Mouse (Mus musculus) liver, embryonic 16.5 days (tissue): ENCODE results near the gene Avp. TPM values are rescaled to one million over a fixed set of nuclear protein-coding genes. Genes with fewer than 3 reads are reported as not detected.
"Not testable (repeated sequence)": the region's sequence is repeated elsewhere in the genome, so short reads cannot be mapped to it uniquely, and the experiment has no call there.

Source experiments
- ATAC-seq: fragments of 200-750 bp; cut with Nextera tagmentation; 2 replicates; pipeline ENCODE4 v1.8.0; 2017; ENCODE audit warnings: low read depth, mild to moderate bottlenecking, moderate number of reproducible peaks, moderate library complexity
- H3K27ac ChIP-seq: fragments of 300-500 bp; sonication (generic); 2 replicates; pipeline ENCODE4 v1.5.1; 2014; ENCODE audit warnings: mild to moderate bottlenecking, low read length
- H3K27me3 ChIP-seq: fragments of 300-500 bp; sonication (generic); 2 replicates; pipeline ENCODE4 v1.6.1; 2014; ENCODE audit warnings: low read depth, low read length, mixed read lengths; ENCODE audit not compliant: control insufficient read depth, insufficient read depth
- H3K36me3 ChIP-seq: fragments of 300-500 bp; sonication (generic); 2 replicates; pipeline ENCODE4 v1.6.1; 2014; ENCODE audit warnings: mild to moderate bottlenecking; ENCODE audit not compliant: control insufficient read depth, insufficient read depth
- H3K4me1 ChIP-seq: fragments of 300-500 bp; sonication (generic); 2 replicates; pipeline ENCODE4 v1.6.1; 2014; ENCODE audit warnings: low read depth, low read length, mixed read lengths; ENCODE audit not compliant: control insufficient read depth
- H3K4me2 ChIP-seq: fragments of 300-500 bp; sonication (generic); 2 replicates; pipeline ENCODE4 v1.6.1; 2014; ENCODE audit warnings: low read depth, low read length, mixed read lengths
- H3K4me3 ChIP-seq: fragments of 300-500 bp; sonication (generic); 2 replicates; pipeline ENCODE4 v1.5.1; 2014; ENCODE audit warnings: low read depth, mild to moderate bottlenecking, low read length
- H3K9ac ChIP-seq: fragments of 300-500 bp; sonication (generic); 2 replicates; pipeline ENCODE4 v1.6.1; 2014; ENCODE audit warnings: low read depth, low read length
- H3K9me3 ChIP-seq: fragments of 300-500 bp; sonication (generic); replicated peaks from 2 replicates; pipeline ENCODE4 v1.6.1; 2016; ENCODE audit warnings: low read length; ENCODE audit not compliant: control insufficient read depth
- WGBS: fragments of 180-500 bp; shearing (Covaris S2); extraction: QIAGEN DNeasy Blood & Tissue Kit; methylation state at CpG from one replicate; pipeline ENCODE4 v1.1.7; 2014; ENCODE audit not compliant: insufficient replicate concordance; 5-methylcytosine and 5-hydroxymethylcytosine counted together
- polyA plus RNA-seq: library from polyadenylated mRNA; unstranded; fragments of >200 nt; fragmentation: Nextera tagmentation; extraction: Ambion mirVana; gene quantifications from 2 replicates; pipeline ENCODE4 v1.2.1, GENCODE M21; 2015

The Avp gene
- polyA plus RNA-seq, 1 experiment from 2014 or later: not detected

- 6% methylated on average over 11 of the region's 11 CpGs for WGBS
- Histone ChIP-seq H3K9me3 (no peaks in the 10 kb centered on the region), H3K27ac (no peak overlapping the region), H3K4me1 (peaks cover 6% of the 10 kb centered on the region), H3K4me2 (no peak overlapping the region), H3K9ac (no peak overlapping the region), H3K4me3 (no peak overlapping the region), H3K27me3 (peaks cover 78% of the 10 kb centered on the region), H3K36me3 (no peaks in the 10 kb centered on the region)
- ATAC-seq: no peak
Observed at GRCm38 (mm10) chr2:130578148-130578547, 4.2 kb downstream of the Avp start.

GRCm38 (mm10) chr2:130577632-130578031 is 4.7 kb downstream of the Avp start:
- H3K36me3 ChIP-seq: no peaks in the 10 kb centered on the region
- ATAC-seq: peak; percentile 79
- H3K9me3 ChIP-seq: no peaks in the 10 kb centered on the region
- no peak overlapping the region for H3K4me3 ChIP-seq
- 3% methylated on average over 12 of the region's 12 CpGs for whole genome bisulfite sequencing
- no peak overlapping the region for H3K27ac ChIP-seq
- H3K4me2 ChIP-seq: peak overlapping the region; percentile 42; the same call in 1 of the 2 replicates
- H3K4me1 ChIP-seq: peaks cover 6% of the 10 kb centered on the region
- H3K27me3 ChIP-seq: peaks cover 78% of the 10 kb centered on the region
- H3K9ac ChIP-seq: no peak overlapping the region

- Histone ChIP-seq H3K27me3 (peaks cover 73% of the 10 kb centered on the region), H3K4me3 (no peak overlapping the region)
- ATAC-seq: no peak
Observed at GRCm38 (mm10) chr2:130577021-130577420, 5.3 kb downstream of the Avp start.

GRCm38 (mm10) chr2:130576564-130576963 is 5.8 kb downstream of the Avp start:
- not testable (repeated sequence) for H3K9me3 ChIP-seq, H3K27ac ChIP-seq, H3K9ac ChIP-seq, ATAC-seq, H3K36me3 ChIP-seq, H3K4me1 ChIP-seq
- Histone ChIP-seq H3K4me2 (peak overlapping the region; percentile 42), H3K27me3 (peaks cover 69% of the 10 kb centered on the region), H3K4me3 (peak overlapping the region; percentile 23; the same call in 1 of the 2 replicates)
- 6% methylated on average over 27 of the region's 32 CpGs for WGBS

More at GRCm38 (mm10) chr2:130577021-130577420, 5.3 kb downstream of the Avp start:
- Histone ChIP-seq H3K36me3 (no peaks in the 10 kb centered on the region), H3K9ac (no peak overlapping the region), H3K27ac (no peak overlapping the region), H3K4me1 (peaks cover 6% of the 10 kb centered on the region), H3K9me3 (no peaks in the 10 kb centered on the region), H3K4me2 (peak overlapping the region; percentile 42; the same call in 1 of the 2 replicates)
- 5% methylated on average over 9 of the region's 9 CpGs for WGBS

GRCm38 (mm10) chr2:130575873-130576272 is 6.5 kb downstream of the Avp start, which contains the start of gene Oxt:
TSS of gene Oxt (plus strand) at chr2:130576173.
- Histone ChIP-seq H3K4me2 (peak within 1 kb of the TSS; percentile 42), H3K4me3 (peak within 1 kb of the TSS; percentile 23; the same call in 1 of the 2 replicates), H3K9me3 (no peaks in the 10 kb centered on the region), H3K36me3 (no peaks in the 10 kb centered on the region), H3K9ac (no peak within 1 kb of the TSS), H3K4me1 (peaks cover 6% of the 10 kb centered on the region), H3K27me3 (peaks cover 62% of the 10 kb centered on the region), H3K27ac (no peak within 1 kb of the TSS)
- ATAC-seq: no peak
- 53% methylated on average over 9 of the region's 9 CpGs for WGBS

- no peak overlapping the region for H3K4me2 ChIP-seq
- no peaks in the 10 kb centered on the region for H3K36me3 ChIP-seq
- 59% methylated on average over 5 of the region's 5 CpGs for WGBS
- H3K27ac ChIP-seq: no peak overlapping the region
- H3K4me1 ChIP-seq: peaks cover 6% of the 10 kb centered on the region
- H3K9me3 ChIP-seq: no peaks in the 10 kb centered on the region
- no peak overlapping the region for H3K9ac ChIP-seq
- peaks cover 53% of the 10 kb centered on the region for H3K27me3 ChIP-seq
- H3K4me3 ChIP-seq: no peak overlapping the region
- ATAC-seq: no peak
Observed at GRCm38 (mm10) chr2:130574960-130575359, 7.4 kb downstream of the Avp start.

- no peak overlapping the region for H3K27ac ChIP-seq
- H3K36me3 ChIP-seq: 0 out of 2 replicates have a peak, but pooled peaks cover 8% of the 10 kb centered on the region
- H3K27me3 ChIP-seq: peaks cover 3% of the 10 kb centered on the region; the same call in 1 of the 2 replicates
- H3K4me1 ChIP-seq: peaks cover 1% of the 10 kb centered on the region; the same call in 1 of the 2 replicates
- H3K4me2 ChIP-seq: no peak overlapping the region
- no peak overlapping the region for H3K9ac ChIP-seq
- no peaks in the 10 kb centered on the region for H3K9me3 ChIP-seq
- ATAC-seq: no peak
- H3K4me3 ChIP-seq: no peak overlapping the region
Observed at GRCm38 (mm10) chr2:130569926-130570325, 12.4 kb downstream of the Avp start.

GRCm38 (mm10) chr2:130568921-130569320 is 13.4 kb downstream of the Avp start:
- Histone ChIP-seq H3K4me2 (no peak overlapping the region), H3K9me3 (no peaks in the 10 kb centered on the region), H3K4me1 (peaks cover 8% of the 10 kb centered on the region), H3K9ac (no peak overlapping the region), H3K27ac (no peak overlapping the region), H3K27me3 (peaks cover 2% of the 10 kb centered on the region; the same call in 1 of the 2 replicates), H3K4me3 (no peak overlapping the region), H3K36me3 (0 out of 2 replicates have a peak, but pooled peaks cover 8% of the 10 kb centered on the region)
- WGBS: 68% methylated on average over 4 of the region's 4 CpGs
- ATAC-seq: no peak

GRCm38 (mm10) chr2:130564983-130565382 is 17.4 kb downstream of the Avp start:
- Histone ChIP-seq H3K9me3 (no peaks in the 10 kb centered on the region), H3K27ac (no peak overlapping the region), H3K9ac (no peak overlapping the region; the same call in 1 of the 2 replicates), H3K4me1 (peaks cover 16% of the 10 kb centered on the region), H3K27me3 (no peaks in the 10 kb centered on the region), H3K36me3 (0 out of 2 replicates have a peak, but pooled peaks cover 8% of the 10 kb centered on the region), H3K4me3 (no peak overlapping the region), H3K4me2 (peak overlapping the region; percentile 84; the same call in 1 of the 2 replicates)
- ATAC-seq: no peak
- 85% methylated on average over 8 of the region's 8 CpGs for WGBS
